Mouse (Mus musculus) left cerebral cortex, postnatal 25 days (tissue): ENCODE measurements around the gene Phc2. TPM values are rescaled to one million over a fixed set of nuclear protein-coding genes. Genes with fewer than 3 reads are reported as not detected.
A peak's percentile ranks its signal among the peaks of the same experiment; 100 is the strongest.

Experiments used
- DNase-seq, 2 experiments: peaks; one replicate each; pipeline ENCODE4 v3.0.0; 2022; ENCODE audit warnings: low spot score in 2 of 2, mixed read lengths in 1 of 2
- intact Hi-C: fragments of 180-260 bp; cut with DNase I; formaldehyde crosslinking; loops from one replicate; pipeline ENCODE4 v1.15.1; 2025
- total RNA-seq, 2 experiments: library from RNA; stranded (reverse); gene quantifications; 2 replicates each; pipeline ENCODE4 v1.2.3; 2021

Gene Phc2
- total RNA-seq, 2 experiments from 2014 or later: 82.7 to 92.4 TPM

DNA sequence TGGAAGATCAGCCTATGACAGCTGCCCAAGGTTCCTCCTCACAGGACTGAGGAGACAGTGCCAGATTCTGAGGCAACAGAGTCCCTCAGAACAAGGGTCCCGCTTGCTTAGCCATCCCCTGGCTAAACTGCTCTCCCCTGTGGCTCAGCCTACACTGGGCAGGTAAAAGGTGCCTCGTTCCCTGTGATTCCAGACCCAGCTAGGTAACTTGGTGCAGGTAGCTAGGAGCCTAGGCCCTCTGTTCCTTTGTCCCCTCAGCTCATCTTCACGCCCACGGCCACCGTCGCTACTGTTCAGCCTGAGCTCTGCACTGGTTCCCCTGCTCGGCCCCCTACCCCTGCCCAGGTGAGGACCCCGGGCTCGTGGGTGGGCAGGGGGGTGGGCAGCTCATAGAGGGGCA, 56.3 kb downstream of the Phc2 start:
- intact Hi-C loops: loop anchor here (1.0 to 2.0 kb wide), 3 partner anchors 67 to 148 kb away; no protein-coding TSS in a partner anchor
- no peak for DNase-seq

DNA sequence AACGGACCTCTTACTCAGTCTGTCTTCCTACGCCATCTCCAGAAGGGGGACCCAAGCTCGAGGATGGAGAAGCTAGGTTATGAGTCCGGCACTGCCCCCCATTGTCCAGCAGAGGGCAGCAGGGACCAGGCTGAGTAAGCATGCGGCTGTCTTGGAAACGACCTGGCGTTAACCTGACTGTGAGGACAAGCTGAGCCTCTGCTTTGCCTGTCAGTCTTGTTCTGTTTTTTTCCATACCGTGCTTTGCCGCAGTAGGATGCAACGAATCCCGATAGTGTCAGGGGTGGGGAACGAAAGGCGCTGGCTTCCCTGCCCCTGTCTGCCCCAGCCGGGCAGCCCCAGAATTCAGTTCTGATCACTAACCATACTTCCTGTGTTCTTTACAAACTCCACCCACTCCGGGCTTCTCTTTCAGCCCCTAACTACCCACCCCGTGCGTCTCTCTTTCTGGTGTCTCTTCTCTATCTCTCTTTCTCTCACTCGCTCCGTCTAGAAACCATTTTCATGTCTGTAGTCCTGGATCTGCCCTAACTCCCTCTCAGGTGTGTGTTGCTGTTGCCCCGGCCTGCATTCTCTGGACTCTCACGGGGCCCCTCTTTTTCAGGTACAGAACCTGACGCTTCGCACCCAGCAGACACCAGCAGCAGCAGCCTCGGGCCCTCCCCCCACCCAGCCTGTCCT, 57.1 kb downstream of the Phc2 start:
- intact Hi-C loops: loop anchor here (1.0 to 2.0 kb wide), 3 partner anchors 66 to 147 kb away; no protein-coding TSS in a partner anchor
- peak; percentile 92 to 98 for DNase-seq

- intact Hi-C loops: no loop called here
- no peak for DNase-seq
Measured at GRCm38 (mm10) chr4:128712136-128712655, 57.7 kb downstream of the Phc2 start.

- peak in 1 of 2 experiments; percentile 82 for DNase-seq
- intact Hi-C loops: no loop called here
Measured at GRCm38 (mm10) chr4:128712941-128713340, 58.4 kb downstream of the Phc2 start.

GRCm38 (mm10) chr4:128715241-128716204, 61.0 kb downstream of the Phc2 start:
- DNase-seq: peak; percentile 55 to 57
- intact Hi-C loops: no loop called here

GRCm38 (mm10) chr4:128716279-128716678, 61.8 kb downstream of the Phc2 start:
- intact Hi-C loops: no loop called here
- no peak for DNase-seq

GRCm38 (mm10) chr4:128716731-128717130, 62.2 kb downstream of the Phc2 start:
- intact Hi-C loops: no loop called here

GRCm38 (mm10) chr4:128720110-128720509, 65.6 kb downstream of the Phc2 start:
- DNase-seq: peak in 1 of 2 experiments; percentile 89
- intact Hi-C loops: no loop called here

More at GRCm38 (mm10) chr4:128716731-128717130, 62.2 kb downstream of the Phc2 start:
- DNase-seq: no peak

DNA sequence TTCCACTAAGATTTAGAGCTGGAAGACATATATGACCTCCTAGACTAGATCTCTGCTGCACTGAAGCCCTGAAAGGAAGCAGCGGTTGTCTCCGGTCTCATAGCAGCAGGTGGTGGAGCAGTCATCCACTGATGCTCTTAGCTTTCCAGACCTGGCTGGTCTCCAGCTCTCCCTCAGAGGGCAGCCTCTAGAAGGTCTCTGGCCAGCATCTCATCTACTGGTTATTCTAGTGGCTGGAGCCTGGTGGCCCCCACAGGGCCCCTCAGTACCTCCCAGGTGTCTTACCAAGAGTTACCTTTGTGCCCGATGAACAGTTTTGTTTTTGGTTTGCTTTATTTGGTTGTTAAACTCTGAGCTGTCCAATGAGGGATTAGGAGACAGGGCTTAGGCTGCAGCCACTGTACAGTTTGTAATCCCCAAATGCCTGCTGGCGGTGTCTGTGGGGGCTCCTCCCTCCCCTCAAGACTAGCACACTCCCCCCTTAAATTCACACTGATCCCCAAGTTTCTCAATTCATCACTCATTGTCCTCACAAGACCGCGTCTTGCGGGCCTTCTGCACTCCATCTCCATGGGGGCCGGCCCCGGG, 66.7 kb downstream of the Phc2 start:
- intact Hi-C loops: no loop called here
- no peak for DNase-seq

GRCm38 (mm10) chr4:128721761-128722160, 67.3 kb downstream of the Phc2 start:
- DNase-seq: no peak
- intact Hi-C loops: no loop called here

- DNase-seq: no peak
- intact Hi-C loops: no loop called here
Measured at GRCm38 (mm10) chr4:128722932-128723331, 68.4 kb downstream of the Phc2 start.

DNA sequence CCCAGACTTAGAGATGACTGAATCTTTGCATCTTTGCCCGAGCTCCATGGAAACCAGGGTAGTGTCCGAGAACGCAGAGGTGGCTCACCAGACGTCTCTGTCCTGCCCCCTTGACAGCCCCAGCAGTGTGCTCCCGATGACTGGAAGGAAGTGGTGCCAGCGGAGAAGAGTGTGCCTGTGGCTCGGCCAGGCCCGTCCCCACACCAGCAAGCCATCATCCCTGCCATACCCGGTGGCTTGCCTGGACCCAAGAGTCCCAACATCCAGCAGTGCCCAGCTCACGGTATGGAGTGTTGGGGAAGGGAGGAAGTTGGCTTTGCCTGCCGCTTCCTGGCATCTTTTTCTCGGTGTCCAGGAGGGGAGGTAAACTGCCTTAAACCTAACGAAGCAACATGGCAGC, 68.9 kb downstream of the Phc2 start:
- intact Hi-C loops: no loop called here
- no peak for DNase-seq

GRCm38 (mm10) chr4:128724059-128724458, 69.6 kb downstream of the Phc2 start:
- intact Hi-C loops: no loop called here
- peak in 1 of 2 experiments; percentile 60 for DNase-seq

- intact Hi-C loops: loop anchor here (5.0 kb wide), 1 partner anchor 50 kb away; no protein-coding TSS in a partner anchor
- DNase-seq: peak; percentile 76 to 86
Measured at GRCm38 (mm10) chr4:128727019-128727720, 72.7 kb downstream of the Phc2 start.

DNA sequence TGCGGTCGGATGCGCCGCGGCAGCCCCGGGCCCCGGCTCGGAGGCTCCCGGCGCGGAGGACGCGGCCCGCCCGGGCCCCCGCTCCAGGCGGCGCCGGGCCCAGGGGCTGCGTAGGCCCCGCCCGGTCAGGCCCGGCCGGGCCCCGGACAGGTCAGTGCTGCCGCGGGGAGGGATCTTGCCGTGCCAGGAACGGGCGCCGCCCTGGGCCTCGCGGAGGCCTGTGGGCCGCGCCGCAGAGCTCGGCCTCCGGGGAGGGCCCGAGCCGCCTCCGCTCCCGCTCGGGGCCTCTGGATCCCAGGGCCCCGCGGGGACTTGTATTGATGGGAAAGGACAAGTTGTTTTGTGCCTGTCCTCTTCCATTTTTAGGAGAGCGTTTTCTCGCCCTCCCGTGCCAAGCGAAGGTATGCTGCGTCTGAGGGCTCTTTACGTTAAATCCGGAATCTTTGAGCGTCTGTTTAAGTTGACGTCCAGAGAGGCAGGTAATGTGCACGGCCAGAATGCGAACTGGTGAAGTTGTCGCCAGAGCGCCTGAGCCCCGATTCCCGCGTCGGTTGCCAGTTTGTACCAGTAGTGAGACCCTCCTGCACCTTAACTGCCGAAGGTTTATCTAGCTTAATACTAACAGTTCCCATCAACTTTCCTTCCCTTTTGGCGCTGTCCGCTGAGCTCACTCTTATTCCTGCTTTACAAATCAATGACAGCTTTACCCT, 73.4 kb downstream of the Phc2 start:
- peak in 1 of 2 experiments; percentile 39 for DNase-seq
- intact Hi-C loops: loop anchor here (5.0 kb wide), 1 partner anchor 49 kb away; no protein-coding TSS in a partner anchor

GRCm38 (mm10) chr4:128728431-128728851, 73.9 kb downstream of the Phc2 start:
- intact Hi-C loops: loop anchor here (5.0 kb wide), 1 partner anchor 49 kb away; no protein-coding TSS in a partner anchor
- no peak for DNase-seq

- no peak for DNase-seq
- intact Hi-C loops: loop anchor here (5.0 kb wide), 1 partner anchor 48 kb away; no protein-coding TSS in a partner anchor
Measured at GRCm38 (mm10) chr4:128729033-128729708, 74.7 kb downstream of the Phc2 start.

- intact Hi-C loops: loop anchor here (5.0 kb wide), 1 partner anchor 48 kb away; no protein-coding TSS in a partner anchor
- no peak for DNase-seq
Measured at GRCm38 (mm10) chr4:128729709-128730037, 75.2 kb downstream of the Phc2 start.
